Mouse (Mus musculus) monocyte, adult 2 months (primary cell): ENCODE measurements around the gene Ocln.
A peak's percentile ranks its signal among the peaks of the same experiment; 100 is the strongest.
"Not testable (repeated sequence)": the region's sequence is repeated elsewhere in the genome, so short reads cannot be mapped to it uniquely, and the experiment has no call there.

Experiments used
- DNase-seq, 2 experiments: peaks; one replicate each; pipeline ENCODE4 v3.0.0; 2022; ENCODE audit warnings: low spot score in 2 of 2, low read depth in 1 of 2

Gene Ocln

DNA sequence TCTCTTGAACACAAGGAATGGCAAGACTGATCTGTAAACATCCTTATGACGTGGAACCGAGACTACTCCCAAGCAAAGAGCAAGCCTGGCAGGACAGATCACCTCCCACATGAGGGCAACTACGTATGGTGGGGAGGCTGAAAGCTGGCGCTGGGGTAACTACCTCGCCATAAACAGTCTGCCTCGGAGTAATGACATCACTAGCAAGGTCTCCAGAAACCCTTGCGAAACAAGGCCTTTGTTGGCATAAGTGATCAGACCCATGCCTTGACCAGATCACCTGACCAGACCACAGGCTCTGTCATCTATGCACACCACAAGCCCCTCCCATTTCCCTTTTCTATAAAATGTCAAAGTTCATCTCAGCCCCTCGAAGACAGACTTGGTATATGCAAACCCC is 59.2 kb downstream of the Ocln start:
- peak; percentile 6 to 10 for DNase-seq

DNA sequence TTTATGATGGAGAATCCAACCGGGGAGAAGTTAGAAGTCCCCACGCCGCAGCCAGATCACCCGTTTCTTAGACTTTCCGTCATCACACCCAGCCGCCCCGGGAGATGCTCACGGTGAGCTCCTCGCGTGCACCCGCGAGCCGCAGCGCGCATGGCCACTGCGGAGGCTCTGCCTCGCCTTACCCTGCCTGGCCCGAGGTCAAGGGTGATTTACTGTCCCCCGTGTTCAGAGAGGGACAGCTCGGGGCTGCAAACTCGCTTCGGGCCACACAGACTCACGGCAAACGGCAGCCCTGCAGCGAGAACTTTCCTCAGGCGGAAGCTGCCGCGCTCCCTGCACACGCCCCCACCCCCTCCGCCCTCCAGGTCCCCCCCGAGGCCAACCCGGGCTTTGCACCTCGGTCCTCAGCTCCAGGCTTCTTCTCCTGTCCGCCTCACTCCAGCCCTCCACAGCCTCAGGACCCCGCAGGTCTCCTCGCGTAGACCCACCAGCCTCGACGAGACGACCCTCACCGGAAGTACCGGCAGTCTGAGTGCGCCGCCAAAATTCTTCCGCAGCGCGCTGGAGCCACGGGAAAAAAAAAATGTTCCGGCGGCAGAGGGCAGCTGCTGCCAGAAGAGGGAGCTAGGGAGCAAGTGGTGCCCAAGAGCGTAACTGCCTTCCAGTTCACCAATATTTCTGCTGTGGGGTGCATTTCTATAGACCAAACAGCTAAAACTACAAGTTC is 60.3 kb downstream of the Ocln start, which contains the start of gene Gtf2h2:
Gtf2h2 (minus strand) TSS at position 519 of the 727 bp plus-strand sequence.
- DNase-seq = peak; percentile 40 to 82

- no peak for DNase-seq
Observed at GRCm38 (mm10) chr13:100491623-100492022, 60.9 kb downstream of the Ocln start.

DNA sequence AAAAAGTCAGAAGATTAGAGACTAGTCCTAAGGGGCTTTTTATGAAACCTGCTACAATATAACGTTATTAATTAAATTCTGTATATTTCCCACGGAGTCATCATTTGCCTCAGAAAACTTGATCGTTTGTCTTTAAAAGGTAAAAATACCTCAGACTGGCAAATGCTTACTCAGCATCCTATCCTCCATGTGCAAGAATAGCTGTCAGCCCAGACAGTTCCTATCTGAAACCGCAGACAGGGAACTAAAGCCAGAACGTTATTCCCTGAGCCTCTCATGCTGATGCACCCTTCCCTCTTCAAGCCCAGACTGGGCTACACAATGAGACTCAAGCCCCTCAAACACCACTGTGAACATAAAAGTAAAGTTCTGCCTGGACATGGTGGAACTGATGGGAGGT is 62.1 kb downstream of the Ocln start:
- no peak for DNase-seq

DNA sequence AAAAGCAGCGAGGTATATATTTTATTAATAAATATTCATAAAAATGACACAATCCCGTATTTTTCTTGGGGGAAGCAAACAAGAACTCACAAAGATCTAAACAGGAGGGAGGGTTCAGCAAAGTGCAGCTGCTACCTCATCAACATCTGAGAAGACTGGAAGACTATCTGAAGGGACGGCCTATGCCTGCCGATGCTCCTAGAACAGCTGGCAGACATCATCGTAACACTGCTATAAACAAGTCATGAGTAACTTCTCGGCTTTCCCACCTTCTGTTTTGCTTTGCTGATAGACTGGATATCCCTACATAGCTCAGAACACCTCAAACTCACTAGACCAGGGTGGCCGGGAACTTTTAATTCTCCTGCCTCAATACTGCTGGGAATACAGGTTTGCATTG is 68.9 kb downstream of the Ocln start:
- no peak for DNase-seq

DNA sequence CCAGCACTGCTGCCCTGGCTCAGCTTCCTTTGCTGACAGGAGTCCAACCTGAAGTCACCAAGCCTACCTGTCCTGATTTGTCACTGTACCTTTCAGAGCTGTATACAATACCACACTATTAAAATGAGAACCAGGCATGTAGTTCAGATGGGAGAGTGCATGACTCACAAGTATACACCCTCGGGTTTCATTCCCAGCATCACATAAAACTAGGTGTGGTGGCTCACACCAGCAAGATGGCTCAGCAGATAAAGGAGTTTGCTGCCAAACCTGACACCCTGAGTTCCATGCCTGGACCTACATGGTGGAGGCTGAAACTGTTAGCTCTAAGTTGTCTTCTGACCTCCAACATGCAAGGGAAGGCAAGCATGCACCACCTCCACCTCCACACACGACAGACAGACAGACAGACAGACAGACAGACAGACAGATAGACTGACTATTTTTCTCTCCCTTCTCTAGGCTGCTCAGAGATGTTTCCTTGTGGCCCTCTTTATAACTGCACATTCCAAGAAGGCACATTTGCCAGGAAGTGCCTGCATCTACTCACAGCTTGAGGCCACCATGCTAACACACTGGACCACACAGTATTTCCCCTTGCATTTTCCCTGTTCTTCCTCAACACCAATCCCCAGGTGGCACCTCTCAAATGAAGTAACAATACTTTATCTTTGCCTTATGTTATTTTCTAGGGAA is 88.8 kb downstream of the Ocln start:
- no peak for DNase-seq

DNA sequence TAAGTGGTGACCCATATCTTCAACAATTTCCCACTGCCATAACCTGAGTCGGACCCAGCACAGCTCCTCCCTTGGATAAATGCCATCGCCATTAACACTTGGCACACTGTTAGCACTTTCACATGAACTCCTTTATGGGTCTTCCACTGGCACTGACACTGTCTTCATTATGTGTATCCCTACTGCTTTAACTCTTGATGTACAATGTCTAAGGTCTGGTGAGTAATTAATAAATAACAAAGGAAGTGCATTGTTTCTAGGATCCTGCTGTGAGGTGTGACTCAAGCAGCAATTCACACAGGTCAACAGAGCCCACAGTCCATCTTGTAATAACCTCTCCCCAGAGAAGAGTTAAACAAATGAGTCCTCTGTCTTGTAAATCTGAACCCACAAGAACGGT is 91.2 kb downstream of the Ocln start:
- DNase-seq = no peak

DNA sequence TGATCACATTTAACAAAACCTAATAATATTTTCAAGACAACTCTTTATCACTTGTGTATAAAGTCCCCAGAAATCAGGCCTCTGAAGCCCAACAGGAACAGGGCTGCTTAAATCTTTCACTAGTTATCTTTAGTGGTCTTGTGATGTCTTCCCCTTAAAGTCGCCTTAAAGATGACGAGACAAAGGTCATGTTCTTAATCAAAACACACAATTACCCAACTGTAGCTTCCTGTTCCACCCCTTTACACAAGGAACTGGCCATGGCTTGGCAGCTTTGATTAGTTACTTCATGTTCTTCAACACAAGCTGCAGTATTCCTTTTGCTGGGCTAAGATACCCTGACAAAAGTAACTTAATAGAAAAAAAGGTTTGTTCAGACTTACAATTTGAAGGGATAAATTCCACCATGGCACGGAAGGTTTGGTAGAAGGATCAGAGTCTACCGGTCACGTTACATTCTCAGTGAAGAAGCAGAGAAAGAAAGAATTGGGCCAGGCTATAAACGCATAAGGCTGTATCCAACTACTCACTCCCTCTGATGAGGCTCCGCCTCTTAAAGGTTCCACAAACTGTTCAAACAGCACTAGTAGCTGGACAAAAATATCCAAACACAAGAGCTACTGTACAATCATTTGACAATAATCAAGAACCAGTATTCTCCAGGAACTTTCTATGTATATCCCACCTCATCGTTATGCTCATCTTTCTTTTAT is 99.9 kb downstream of the Ocln start, which contains the start of gene Naip1:
Naip1 (minus strand) TSS at position 455 of the 713 bp plus-strand sequence.
- DNase-seq = not testable (repeated sequence)

GRCm38 (mm10) chr13:100449495-100449894 is 103.0 kb downstream of the Ocln start:
- peak in 1 of 2 experiments; percentile 10 for DNase-seq
